Mouse (Mus musculus): Measurements from ENCODE around the gene Lgmn.

GRCm38 (mm10) chr12:102394496-102394895, 45.1 kb downstream of the Lgmn start:
- TF ChIP-seq CTCF (IDR thresholded peaks at IDR 0.05; ENCODE audit: extremely low read depth, insufficient read length, insufficient replicate concordance, low read depth, low read length): no peak
- no peak for TF ChIP-seq POLR2A (IDR thresholded peaks at IDR 0.05; ENCODE audit: low read depth, low read length)
